Mouse (Mus musculus): ENCODE measurements around the gene Tmem119. TPM values are rescaled to one million over a fixed set of nuclear protein-coding genes. Genes with fewer than 3 reads are reported as not detected.
A peak's percentile ranks its signal among the peaks of the same experiment; 100 is the strongest.

The Tmem119 gene
- total RNA-seq, 1 experiment from 2014 or later: 9.6 TPM

- peak; percentile 63 for DNase-seq
Measured at GRCm38 (mm10) chr5:113765641-113766526, 34.4 kb downstream of the Tmem119 start.

- no peak for DNase-seq
Measured at GRCm38 (mm10) chr5:113764426-113764825, 35.9 kb downstream of the Tmem119 start.

- DNase-seq: no peak
Measured at GRCm38 (mm10) chr5:113761585-113761984, 38.7 kb downstream of the Tmem119 start.

GRCm38 (mm10) chr5:113755347-113756030 is 44.8 kb downstream of the Tmem119 start:
- no peak for DNase-seq

- DNase-seq: peak; percentile 32
Measured at GRCm38 (mm10) chr5:113751521-113752157, 48.7 kb downstream of the Tmem119 start.

- no peak for DNase-seq
Measured at GRCm38 (mm10) chr5:113748556-113749331, 51.6 kb downstream of the Tmem119 start.

- DNase-seq: no peak
Measured at GRCm38 (mm10) chr5:113747629-113748028, 52.7 kb downstream of the Tmem119 start.

Other genes with a start within 250 kb of the Tmem119 start
- gene Cmklr1, start 150.1 kb downstream of the Tmem119 start, total RNA-seq (2021): 10.6 and 11.3 TPM in 2 replicates
- gene 1700069L16Rik, start 75.7 kb downstream of the Tmem119 start, total RNA-seq (2021): not detected in 2 replicates
- 8.2 and 10.4 TPM in 2 replicates for gene Ficd, start 64.7 kb downstream of the Tmem119 start, total RNA-seq (2021)
- 33.8 and 38.4 TPM in 2 replicates for gene Sart3, start 28.0 kb downstream of the Tmem119 start, total RNA-seq (2021)
- gene Iscu, start 27.8 kb downstream of the Tmem119 start, total RNA-seq (2021): 429 and 451 TPM in 2 replicates
- gene Selplg, start 32.1 kb upstream of the Tmem119 start, total RNA-seq (2021): 4.1 and 16.3 TPM in 2 replicates
- 52.9 and 58.0 TPM in 2 replicates for gene Coro1c, start 108.2 kb upstream of the Tmem119 start, total RNA-seq (2021)
- gene Ssh1, start 193.4 kb upstream of the Tmem119 start, total RNA-seq (2021): 18.8 and 21.2 TPM in 2 replicates
- gene Dao, start 203.2 kb upstream of the Tmem119 start, total RNA-seq (2021): not detected in 2 replicates

Measured in adrenal gland, postnatal 14 days (tissue).